Comparison of ENCODE assay signal across 15 mouse cellular contexts in the genomic region with DNA sequence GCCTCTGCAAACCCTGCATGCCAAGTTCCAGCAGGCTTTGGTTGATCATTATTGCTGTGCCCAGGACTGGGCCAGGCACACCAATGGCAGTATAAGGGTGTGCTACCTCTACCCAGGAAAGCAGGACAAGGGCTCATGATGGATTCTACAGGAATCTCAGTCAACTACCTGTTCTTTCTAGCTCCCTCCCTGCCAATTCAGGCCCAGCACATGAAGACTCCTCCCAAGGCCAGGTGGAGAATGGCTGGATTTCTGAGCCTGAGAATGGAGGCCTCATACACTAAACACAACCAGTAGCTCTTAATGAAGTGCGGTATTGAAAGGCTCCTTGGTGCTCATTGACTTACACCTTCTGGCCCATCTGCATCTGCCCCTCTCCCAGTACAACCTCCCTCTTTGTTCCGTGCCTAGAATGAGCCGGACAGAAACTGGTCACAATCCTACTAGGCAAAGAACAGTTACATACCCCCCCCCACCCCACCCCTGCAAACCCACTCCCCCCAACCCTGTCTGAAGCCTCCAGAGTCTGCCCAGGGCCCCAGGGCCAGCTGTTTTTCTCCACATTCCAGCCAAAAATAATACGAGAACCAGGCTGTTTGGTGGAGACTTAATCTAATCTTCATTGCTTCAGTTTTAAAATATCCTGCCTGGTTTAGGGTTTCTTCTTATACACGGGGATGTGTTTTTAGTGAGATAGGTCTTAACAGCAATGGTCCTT. TPM values are rescaled to one million over a fixed set of nuclear protein-coding genes. Genes with fewer than 3 reads are reported as not detected.
DNase-seq lines count a peak whose midpoint lies in the region; ATAC-seq and TF ChIP-seq lines count a peak whose summit lies in the region.
"Had no signal": no experiment of that assay in that cellular context is flagged by ENCODE, and none has a peak within 500 bp of the region (broad histone marks: within the 10 kb centered on the region; RNA-seq: fewer than 3 reads in every experiment).

No protein-coding gene starts in this region.

- H3K27me3 ChIP-seq in forebrain, embryonic 10.5 days (ENCODE audit: poor library complexity, severe bottlenecking): no peaks in the 10 kb centered on the region
- H3K27me3 ChIP-seq in forebrain, embryonic 15.5 days: no peaks in the 10 kb centered on the region
- H3K27me3 ChIP-seq in kidney, embryonic 14.5 days (ENCODE audit: control insufficient read depth, insufficient read depth, low read length): 0 out of 2 replicates have a peak, but pooled peaks cover 7% of the 10 kb centered on the region
- H3K27me3 ChIP-seq in embryonic facial prominence, embryonic 15.5 days: peaks cover 35% of the 10 kb centered on the region
- H3K27me3 ChIP-seq in myocyte (ENCODE audit: control insufficient read depth, insufficient read depth, insufficient read length): no peaks in the 10 kb centered on the region
- no peaks in the 10 kb centered on the region for H3K27me3 ChIP-seq in cerebellum, adult 2 months (ENCODE audit: control insufficient read depth, insufficient read depth, low read length)

- peak overlapping the region; percentile 99 for H3K27ac ChIP-seq in forebrain, embryonic 10.5 days
- no peak overlapping the region for H3K27ac ChIP-seq in forebrain, embryonic 15.5 days (replicated peaks)
- H3K27ac ChIP-seq in kidney, embryonic 14.5 days (ENCODE audit: low read depth, low read length): peak overlapping the region; percentile 39; the same call in 1 of the 2 replicates
- H3K27ac ChIP-seq in embryonic facial prominence, embryonic 15.5 days (replicated peaks): peak overlapping the region; percentile 0; the same call in 1 of the 2 replicates
- no peak overlapping the region for H3K27ac ChIP-seq in cerebellum, adult 2 months (ENCODE audit: insufficient read depth, low read length)
- H3K27ac ChIP-seq: liver, embryonic 14.5 days had no signal

- no peak for TF ChIP-seq CTCF in cerebellum, adult 2 months (IDR thresholded peaks at IDR 0.05; ENCODE audit: borderline replicate concordance, insufficient read depth, low read depth, low read length)

- 35% methylated on average over 5 of the region's 5 CpGs for WGBS in forebrain, embryonic 10.5 days
- 34% methylated on average over 5 of the region's 5 CpGs for WGBS in forebrain, embryonic 15.5 days
- 33% methylated on average over 5 of the region's 5 CpGs for WGBS in kidney, embryonic 14.5 days
- 30% methylated on average over 5 of the region's 5 CpGs for WGBS in embryonic facial prominence, embryonic 15.5 days
- 87% methylated on average over 5 of the region's 5 CpGs for WGBS in cerebellum, adult 2 months

- no peak for DNase-seq in forebrain, embryonic 10.5 days (ENCODE audit: extremely low spot score, low spot score)
- DNase-seq in kidney, postnatal 25 days: no peak
- DNase-seq in adrenal gland, postnatal 10 days: no peak
- no peak for DNase-seq in cerebellum, adult 2 months
- DNase-seq: gastrocnemius, postnatal 10 days; kidney, adult 18-20 months; layer of hippocampus, postnatal 36 days; spleen, adult 18-20 months; thymus, postnatal 25 days had no signal

- no peak overlapping the region for H3K9ac ChIP-seq in forebrain, embryonic 15.5 days (replicated peaks)
- H3K9ac ChIP-seq in kidney, embryonic 14.5 days (ENCODE audit: low read depth, low read length): no peak overlapping the region
- no peak overlapping the region for H3K9ac ChIP-seq in embryonic facial prominence, embryonic 15.5 days
- H3K9ac ChIP-seq: liver, embryonic 14.5 days had no signal

- TF ChIP-seq POLR2A in myocyte (IDR thresholded peaks at IDR 0.05; ENCODE audit: insufficient read length, low read depth): no peak
- no peak for TF ChIP-seq POLR2A in cerebellum, adult 2 months (IDR thresholded peaks at IDR 0.05; ENCODE audit: borderline replicate concordance, insufficient read depth, low read length)

- H3K4me3 ChIP-seq in forebrain, embryonic 10.5 days: peak overlapping the region; percentile 32; the same call in 1 of the 2 replicates
- H3K4me3 ChIP-seq in forebrain, embryonic 15.5 days: no peak overlapping the region
- no peak overlapping the region for H3K4me3 ChIP-seq in kidney, embryonic 14.5 days (ENCODE audit: low read length)
- no peak overlapping the region for H3K4me3 ChIP-seq in embryonic facial prominence, embryonic 15.5 days (replicated peaks)
- no peak overlapping the region for H3K4me3 ChIP-seq in myocyte
- H3K4me3 ChIP-seq in cerebellum, adult 2 months (replicated peaks; ENCODE audit: insufficient read depth, low read depth, low read length): no peak overlapping the region

- no peak overlapping the region for H3K4me2 ChIP-seq in forebrain, embryonic 15.5 days (replicated peaks)
- no peak overlapping the region for H3K4me2 ChIP-seq in kidney, embryonic 14.5 days (replicated peaks; ENCODE audit: low read depth, low read length)
- H3K4me2 ChIP-seq in embryonic facial prominence, embryonic 15.5 days (replicated peaks): no peak overlapping the region
- peak overlapping the region; percentile 53 for H3K4me2 ChIP-seq in myocyte (ENCODE audit: low read depth)

- H3K79me2 ChIP-seq in myocyte (ENCODE audit: control insufficient read depth, insufficient read depth): peaks cover 29% of the 10 kb centered on the region

- no peak overlapping the region for H3ac ChIP-seq in myocyte (ENCODE audit: control insufficient read depth, insufficient read length)

- peaks cover 96% of the 10 kb centered on the region for H3K4me1 ChIP-seq in forebrain, embryonic 10.5 days
- peaks cover 66% of the 10 kb centered on the region for H3K4me1 ChIP-seq in forebrain, embryonic 15.5 days
- peaks cover 43% of the 10 kb centered on the region for H3K4me1 ChIP-seq in kidney, embryonic 14.5 days (ENCODE audit: control insufficient read depth, insufficient read depth, low read length)
- peaks cover 72% of the 10 kb centered on the region for H3K4me1 ChIP-seq in embryonic facial prominence, embryonic 15.5 days
- peaks cover 10% of the 10 kb centered on the region for H3K4me1 ChIP-seq in cerebellum, adult 2 months (ENCODE audit: control insufficient read depth, insufficient read depth, low read length)

- no peak for ATAC-seq in forebrain, embryonic 15.5 days (replicated peaks)
- ATAC-seq in kidney, embryonic 14.5 days (ENCODE audit: low FRiP score, low TSS enrichment): no peak
- ATAC-seq in embryonic facial prominence, embryonic 15.5 days (ENCODE audit: insufficient number of reproducible peaks, low FRiP score, low TSS enrichment, low read depth): no peak

- H3K36me3 ChIP-seq in forebrain, embryonic 10.5 days (replicated peaks): peaks cover 11% of the 10 kb centered on the region
- H3K36me3 ChIP-seq in forebrain, embryonic 15.5 days: no peaks in the 10 kb centered on the region
- H3K36me3 ChIP-seq in kidney, embryonic 14.5 days (ENCODE audit: control insufficient read depth, insufficient read depth, low read length): no peaks in the 10 kb centered on the region
- H3K36me3 ChIP-seq in embryonic facial prominence, embryonic 15.5 days: no peaks in the 10 kb centered on the region
- H3K36me3 ChIP-seq in myocyte (ENCODE audit: control insufficient read depth, insufficient read depth): no peaks in the 10 kb centered on the region

- H3K9me3 ChIP-seq in forebrain, embryonic 10.5 days: no peaks in the 10 kb centered on the region
- no peaks in the 10 kb centered on the region for H3K9me3 ChIP-seq in forebrain, embryonic 15.5 days
- H3K9me3 ChIP-seq in kidney, embryonic 14.5 days (ENCODE audit: control insufficient read depth, low read length): no peaks in the 10 kb centered on the region
- no peaks in the 10 kb centered on the region for H3K9me3 ChIP-seq in embryonic facial prominence, embryonic 15.5 days (replicated peaks)

TF ChIP-seq in myocyte, 11 proteins besides CTCF, POLR2A, EP300 and RAD21:
- TF ChIP-seq MYOG (IDR thresholded peaks at IDR 0.05; ENCODE audit: control insufficient read depth in 1 of 3, insufficient read depth in 1 of 3, insufficient read length in 2 of 3, low read depth in 2 of 3): peak in 1 of 3 experiments; percentile 15
- peak in 1 of 3 experiments; percentile 10 for TF ChIP-seq MYOD1 (IDR thresholded peaks at IDR 0.05; ENCODE audit: control insufficient read depth in 1 of 3, insufficient read length in 2 of 3, low read depth in 2 of 3)
- TF ChIP-seq USF1 (IDR thresholded peaks at IDR 0.05; ENCODE audit: low read depth): no peak

RNA-seq across cellular contexts. Expression of a gene that starts 6.6 kb away (rescaled TPM):
- polyA plus RNA-seq in forebrain, embryonic 10.5 days (2016; fragmentation: Nextera tagmentation; extraction: Ambion mirVana): 35.3 and 36.8 TPM in 2 replicates
- polyA plus RNA-seq in forebrain, embryonic 15.5 days (2015; fragmentation: Nextera tagmentation; extraction: Ambion mirVana): 20.2 and 21.3 TPM in 2 replicates
- polyA plus RNA-seq in kidney, embryonic 14.5 days (2014; fragmentation: Nextera tagmentation; extraction: Ambion mirVana): 5.4 and 5.5 TPM in 2 replicates
- 14.0 and 14.1 TPM in 2 replicates for polyA plus RNA-seq in embryonic facial prominence, embryonic 15.5 days (2015; fragmentation: Nextera tagmentation; extraction: Ambion mirVana)
- 20.4 TPM for polyA plus RNA-seq in myocyte (2012; fragmentation: generic; extraction: Trizol)
- 1 to 10 TPM; 3.3 to 6.3 TPM for total RNA-seq in adrenal gland, postnatal 10 days (2021)
- polyA plus RNA-seq in cerebellum, adult 2 months (2012; rRNA removed): 23.4 and 23.8 TPM in 2 replicates
- total RNA-seq: MEL had no signal

Comparison
In these comparisons a context has a peak if more than half of its experiments do, and no peak if none do; other contexts are left out.
1. H3K27ac ChIP-seq: peak in forebrain, embryonic 10.5 days (single experiment), kidney, embryonic 14.5 days (single experiment) and embryonic facial prominence, embryonic 15.5 days (single experiment); none in forebrain, embryonic 15.5 days (single experiment) and cerebellum, adult 2 months (single experiment).